Mouse (Mus musculus) CH12.LX (cell line): ENCODE measurements at regions not wholly inside any gene's neighbourhood (a gene's known extent, or its start where the extent isn't known, plus 50 kb on each side); places are given as distances from the start of the nearest gene placed in this dataset.

ENCODE experiments used
- CHD2 ChIP-seq: IDR thresholded peaks from 2 replicates; pipeline ENCODE4 v1.6.1; 2011; ENCODE audit warnings: low read length, improper control_type of control experiment
- CTCF ChIP-seq, 2 experiments: IDR thresholded peaks in 1 of 2; conservative IDR thresholded peaks in 1 of 2; 2 replicates each; pipeline ENCODE4 v1.5.1; 2011 to 2012; ENCODE audit warnings: low read depth in 2 of 2, low read length in 2 of 2, improper control_type of control experiment in 1 of 2, inconsistent platforms in 1 of 2, mild to moderate bottlenecking in 1 of 2, moderate library complexity in 1 of 2
- ELF1 ChIP-seq: IDR thresholded peaks from 2 replicates; pipeline ENCODE4 v1.6.1; 2014; ENCODE audit warnings: low read depth, mild to moderate bottlenecking, inconsistent platforms, low read length, improper control_type of control experiment
- EP300 ChIP-seq: IDR thresholded peaks from 2 replicates; pipeline ENCODE4 v1.6.1; 2011; ENCODE audit warnings: low read length, improper control_type of control experiment
- JUND ChIP-seq: conservative IDR thresholded peaks from 2 replicates; pipeline ENCODE4 v1.6.1; 2011; ENCODE audit warnings: low read depth, low read length, improper control_type of control experiment
- MAZ ChIP-seq: IDR thresholded peaks from 2 replicates; pipeline ENCODE4 v1.6.1; 2012; ENCODE audit warnings: low read depth, mild to moderate bottlenecking, inconsistent platforms, low read length, improper control_type of control experiment, moderate library complexity
- MXI1 ChIP-seq: IDR thresholded peaks from 2 replicates; pipeline ENCODE4 v1.6.1; 2011; ENCODE audit warnings: mild to moderate bottlenecking, low read depth, low read length, improper control_type of control experiment
- NRF1 ChIP-seq: IDR thresholded peaks from 2 replicates; pipeline ENCODE4 v1.6.1; 2014; ENCODE audit warnings: low read depth, mild to moderate bottlenecking, inconsistent platforms, low read length, improper control_type of control experiment, moderate library complexity
- POLR2A ChIP-seq: IDR thresholded peaks from 2 replicates; pipeline ENCODE4 v1.6.1; 2011; ENCODE audit warnings: low read depth, mild to moderate bottlenecking, improper control_type of control experiment, low read length
- TBP ChIP-seq: conservative IDR thresholded peaks from 2 replicates; pipeline ENCODE4 v1.6.1; 2011; ENCODE audit warnings: low read depth, low read length, improper control_type of control experiment
- USF1 ChIP-seq: IDR thresholded peaks from 2 replicates; pipeline ENCODE4 v1.6.1; 2014; ENCODE audit warnings: low read depth, mild to moderate bottlenecking, inconsistent platforms, low read length, improper control_type of control experiment

DNA sequence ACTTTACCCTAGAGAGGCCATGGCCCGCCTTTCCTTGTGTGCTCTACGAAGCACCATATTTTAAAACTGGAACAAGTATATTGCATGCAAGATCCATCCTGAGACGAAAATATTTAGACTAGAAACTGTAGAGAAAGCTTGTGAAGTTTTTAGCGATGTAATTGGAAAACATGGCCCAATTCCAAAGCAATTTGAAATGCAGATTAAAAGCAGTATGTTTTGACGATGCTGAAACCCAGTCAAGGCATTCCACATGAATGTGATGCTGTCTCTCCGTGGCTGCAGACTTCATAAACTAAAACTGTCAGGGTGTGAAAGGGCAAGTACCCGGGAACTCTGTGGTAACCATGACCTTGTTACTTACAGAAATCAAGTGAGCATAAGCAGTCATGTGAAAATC is 185.8 kb upstream of the Prkcq start:
- TF ChIP-seq POLR2A (no peak), CHD2 (no peak), MAZ (no peak), NRF1 (no peak), USF1 (no peak), TBP (no peak), JUND (no peak), ELF1 (no peak), EP300 (no peak), CTCF (conservative IDR thresholded peaks at IDR 0.05 in 1 of 2, IDR thresholded peaks at IDR 0.05 in 1 of 2; ENCODE audit: low read depth in 2 of 2, low read length in 2 of 2) (no peak), MXI1 (no peak)
